Mouse (Mus musculus) forebrain, embryonic 12.5 days (tissue): ENCODE results near the gene Dcdc2c. TPM values are rescaled to one million over a fixed set of nuclear protein-coding genes. Genes with fewer than 3 reads are reported as not detected.

Source experiments
- ATAC-seq: fragments of 200-750 bp; cut with Nextera tagmentation; 2 replicates; pipeline ENCODE4 v1.8.0; 2017; ENCODE audit warnings: moderate TSS enrichment; ENCODE audit not compliant: low FRiP score
- H3K27ac ChIP-seq: fragments of 300-500 bp; sonication (generic); 2 replicates; pipeline ENCODE4 v1.5.1; 2016; ENCODE audit warnings: mild to moderate bottlenecking
- H3K27me3 ChIP-seq: fragments of 300-500 bp; sonication (generic); 2 replicates; pipeline ENCODE4 v1.6.1; 2016; ENCODE audit warnings: mild to moderate bottlenecking
- H3K36me3 ChIP-seq: fragments of 300-500 bp; sonication (generic); replicated peaks from 2 replicates; pipeline ENCODE4 v1.6.1; 2016; ENCODE audit warnings: mild to moderate bottlenecking
- H3K4me1 ChIP-seq: fragments of 300-500 bp; sonication (generic); 2 replicates; pipeline ENCODE4 v1.6.1; 2016
- H3K4me2 ChIP-seq: fragments of 300-500 bp; sonication (generic); 2 replicates; pipeline ENCODE4 v1.6.1; 2016; ENCODE audit warnings: mild to moderate bottlenecking, moderate library complexity
- H3K4me3 ChIP-seq: fragments of 300-500 bp; sonication (generic); replicated peaks from 2 replicates; pipeline ENCODE4 v1.5.1; 2016; ENCODE audit warnings: mild to moderate bottlenecking
- H3K9ac ChIP-seq: fragments of 300-500 bp; sonication (generic); 2 replicates; pipeline ENCODE4 v1.6.1; 2016; ENCODE audit warnings: mild to moderate bottlenecking
- H3K9me3 ChIP-seq: fragments of 300-500 bp; sonication (generic); 2 replicates; pipeline ENCODE4 v1.6.1; 2016
- WGBS: fragments of 180-500 bp; shearing (Covaris S2); methylation state at CpG from one replicate; pipeline ENCODE4 v1.1.7; 2016; 5-methylcytosine and 5-hydroxymethylcytosine counted together
- polyA plus RNA-seq: library from polyadenylated mRNA; unstranded; fragments of >200 nt; fragmentation: Nextera tagmentation; extraction: Ambion mirVana; gene quantifications from 2 replicates; pipeline ENCODE4 v1.2.1, GENCODE M21; 2016

Gene Dcdc2c
- polyA plus RNA-seq, 1 experiment from 2014 or later, result 0.13 TPM

GRCm38 (mm10) chr12:28432729-28433067 lies 119.5 kb downstream of the Dcdc2c start:
- no peak overlapping the region for H3K4me2 ChIP-seq
- peaks cover 9% of the 10 kb centered on the region for H3K9me3 ChIP-seq
- no peak overlapping the region for H3K4me3 ChIP-seq
- WGBS, result 86% methylated on average over 3 of the region's 3 CpGs
- no peaks in the 10 kb centered on the region for H3K36me3 ChIP-seq
- no peaks in the 10 kb centered on the region for H3K27me3 ChIP-seq
- 0 out of 2 replicates have a peak overlapping the region, but pooled peaks have one; percentile 38 for H3K27ac ChIP-seq
- peaks cover 5% of the 10 kb centered on the region for H3K4me1 ChIP-seq
- 0 out of 2 replicates have a peak, but pooled peaks have one; percentile 27 for ATAC-seq
- no peak overlapping the region for H3K9ac ChIP-seq

GRCm38 (mm10) chr12:28431832-28432728 lies 120.1 kb downstream of the Dcdc2c start:
- H3K4me3 ChIP-seq, result peak overlapping the region; percentile 32
- peak; percentile 85 for ATAC-seq
- H3K27ac ChIP-seq, result peak overlapping the region; percentile 90
- H3K9me3 ChIP-seq, result peaks cover 9% of the 10 kb centered on the region
- H3K4me1 ChIP-seq, result peaks cover 5% of the 10 kb centered on the region
- WGBS, result 5% methylated on average over 19 of the region's 19 CpGs
- H3K9ac ChIP-seq, result peak overlapping the region; percentile 49
- no peaks in the 10 kb centered on the region for H3K36me3 ChIP-seq
- H3K27me3 ChIP-seq, result no peaks in the 10 kb centered on the region
- H3K4me2 ChIP-seq, result peak overlapping the region; percentile 60

DNA sequence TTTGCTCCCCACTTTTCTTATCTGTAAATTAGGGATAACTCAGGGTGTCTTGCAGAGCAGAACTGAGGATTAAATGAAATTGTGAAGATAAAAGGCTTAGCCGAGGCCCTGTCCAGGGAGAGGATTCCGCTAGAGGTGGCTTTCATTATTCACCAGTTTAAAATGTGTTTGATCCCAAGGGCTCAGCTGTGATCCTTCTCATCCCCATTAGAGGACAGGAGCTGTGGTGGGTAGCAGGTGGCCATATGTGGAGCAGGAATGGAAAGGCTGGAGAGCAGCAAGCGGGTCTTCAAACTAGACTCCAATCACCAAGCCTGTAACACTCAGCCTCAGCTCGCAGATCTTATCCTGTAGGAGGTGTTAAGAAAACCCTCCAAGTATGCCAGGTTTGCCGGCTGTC lies 122.3 kb downstream of the Dcdc2c start:
- WGBS, result 91% methylated on average over 5 of the region's 5 CpGs
- no peak for ATAC-seq
- H3K36me3 ChIP-seq, result no peaks in the 10 kb centered on the region
- H3K9ac ChIP-seq, result no peak overlapping the region
- H3K4me3 ChIP-seq, result no peak overlapping the region
- H3K27me3 ChIP-seq, result no peaks in the 10 kb centered on the region
- peaks cover 9% of the 10 kb centered on the region for H3K9me3 ChIP-seq
- H3K4me2 ChIP-seq, result no peak overlapping the region
- no peak overlapping the region for H3K27ac ChIP-seq
- peaks cover 5% of the 10 kb centered on the region for H3K4me1 ChIP-seq

DNA sequence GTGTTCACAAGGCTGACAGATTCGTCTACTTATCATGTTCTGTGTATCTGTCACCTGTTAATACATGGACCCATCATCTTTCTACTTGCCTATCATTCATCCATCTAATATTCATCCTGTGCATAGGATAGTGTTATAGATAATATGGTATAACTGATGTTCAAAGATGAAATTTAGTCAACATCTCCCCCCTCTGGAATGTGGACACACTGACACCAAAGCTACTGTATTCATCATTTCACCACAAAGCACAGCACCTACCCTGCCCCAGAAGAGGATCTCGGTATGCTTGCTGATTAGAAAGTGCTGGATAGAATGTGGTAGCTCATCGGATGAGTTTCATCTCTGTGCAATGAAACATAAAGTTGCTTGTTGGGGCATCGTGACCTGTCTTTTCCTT lies 135.2 kb downstream of the Dcdc2c start:
- Histone ChIP-seq H3K4me3 (no peak overlapping the region), H3K4me2 (no peak overlapping the region), H3K9me3 (peaks cover under 1% of the 10 kb centered on the region; the same call in 1 of the 2 replicates), H3K27ac (no peak overlapping the region), H3K4me1 (no peaks in the 10 kb centered on the region), H3K27me3 (no peaks in the 10 kb centered on the region), H3K36me3 (no peaks in the 10 kb centered on the region), H3K9ac (no peak overlapping the region)
- WGBS, result 89% methylated on average over 4 of the region's 4 CpGs
- no peak for ATAC-seq

- H3K9ac ChIP-seq, result no peak overlapping the region
- peaks cover 6% of the 10 kb centered on the region; the same call in 1 of the 2 replicates for H3K9me3 ChIP-seq
- no peak for ATAC-seq
- no peak overlapping the region for H3K4me2 ChIP-seq
- H3K4me1 ChIP-seq, result no peaks in the 10 kb centered on the region
- H3K4me3 ChIP-seq, result no peak overlapping the region
- 87% methylated on average over 10 of the region's 10 CpGs for WGBS
- no peak overlapping the region for H3K27ac ChIP-seq
- H3K27me3 ChIP-seq, result no peaks in the 10 kb centered on the region
- no peaks in the 10 kb centered on the region for H3K36me3 ChIP-seq
Observed at GRCm38 (mm10) chr12:28407656-28408405, 144.4 kb downstream of the Dcdc2c start.

DNA sequence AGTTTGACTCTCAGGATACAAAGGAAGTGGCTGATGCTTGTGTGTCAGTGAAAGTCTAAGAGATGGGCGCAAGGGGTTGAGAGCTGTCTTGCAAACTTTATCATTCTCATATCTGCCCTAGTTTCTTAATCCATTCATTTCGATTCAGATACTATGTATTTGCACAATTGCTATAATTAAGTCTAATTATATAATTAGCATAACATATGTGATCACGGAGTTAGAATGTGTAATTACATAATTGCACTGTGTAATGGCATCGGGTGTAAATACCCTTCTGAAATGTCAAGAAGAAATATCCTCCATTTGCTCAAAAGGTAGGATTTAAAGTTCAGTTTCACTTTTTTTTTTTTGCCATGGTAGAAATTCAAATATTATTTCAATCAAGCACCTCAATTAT lies 149.9 kb downstream of the Dcdc2c start:
- no peak overlapping the region for H3K4me3 ChIP-seq
- 0 out of 2 replicates have a peak, but pooled peaks cover 3% of the 10 kb centered on the region for H3K27me3 ChIP-seq
- no peak overlapping the region for H3K9ac ChIP-seq
- H3K9me3 ChIP-seq, result no peaks in the 10 kb centered on the region
- no peak overlapping the region for H3K4me2 ChIP-seq
- H3K4me1 ChIP-seq, result 0 out of 2 replicates have a peak, but pooled peaks cover 3% of the 10 kb centered on the region
- no peak for ATAC-seq
- WGBS, result 57% methylated on average over 4 of the region's 4 CpGs
- H3K27ac ChIP-seq, result no peak overlapping the region
- H3K36me3 ChIP-seq, result no peaks in the 10 kb centered on the region

DNA sequence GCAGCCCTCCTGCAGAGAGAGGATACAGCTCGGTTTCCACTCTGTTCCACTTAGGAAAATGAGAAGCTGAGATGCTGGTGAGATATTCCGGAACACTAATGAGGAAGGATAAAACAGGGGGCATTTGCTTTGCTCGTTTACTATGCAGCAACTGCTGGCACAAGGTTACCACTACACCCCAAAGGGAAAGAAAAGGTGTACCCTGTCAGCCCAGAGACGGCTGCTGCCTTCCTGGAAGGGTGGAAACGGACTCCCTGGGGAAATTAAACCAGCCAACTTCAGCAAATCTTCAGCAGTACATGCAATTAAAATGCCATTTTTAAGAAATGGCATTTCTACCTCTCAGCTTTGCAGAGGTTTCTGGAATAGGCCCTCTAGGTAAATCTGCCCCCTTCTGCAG lies 150.8 kb downstream of the Dcdc2c start:
- Histone ChIP-seq H3K27me3 (0 out of 2 replicates have a peak, but pooled peaks cover 3% of the 10 kb centered on the region), H3K4me1 (0 out of 2 replicates have a peak, but pooled peaks cover 3% of the 10 kb centered on the region), H3K36me3 (no peaks in the 10 kb centered on the region), H3K9me3 (no peaks in the 10 kb centered on the region), H3K27ac (no peak overlapping the region), H3K9ac (no peak overlapping the region), H3K4me2 (no peak overlapping the region), H3K4me3 (no peak overlapping the region)
- ATAC-seq, result no peak
- 57% methylated on average over 5 of the region's 5 CpGs for WGBS

DNA sequence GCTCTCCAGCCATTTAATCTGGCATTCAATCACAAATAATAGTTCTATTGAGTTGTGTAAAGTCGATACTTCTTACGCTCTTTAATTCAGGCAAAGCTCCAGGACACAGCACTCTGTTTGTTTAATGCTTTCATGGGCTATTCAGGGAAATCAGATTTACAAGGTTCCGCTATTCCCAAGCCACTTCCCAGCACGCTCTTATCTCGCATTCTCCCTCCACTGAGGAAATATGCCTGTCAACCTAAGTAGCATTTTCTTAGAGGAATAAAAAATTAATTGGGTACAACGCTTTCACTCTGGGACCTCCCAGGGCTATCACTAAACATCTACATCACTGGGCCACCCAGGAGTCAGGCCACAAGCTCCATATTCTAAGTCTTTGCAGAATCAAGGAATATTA lies 160.1 kb downstream of the Dcdc2c start:
- Histone ChIP-seq H3K4me2 (no peak overlapping the region; the same call in 1 of the 2 replicates), H3K36me3 (no peaks in the 10 kb centered on the region), H3K4me3 (no peak overlapping the region), H3K4me1 (peaks cover 8% of the 10 kb centered on the region), H3K9ac (no peak overlapping the region), H3K27me3 (peaks cover 30% of the 10 kb centered on the region), H3K27ac (no peak overlapping the region), H3K9me3 (0 out of 2 replicates have a peak, but pooled peaks cover 3% of the 10 kb centered on the region)
- 10% methylated on average over 6 of the region's 6 CpGs for WGBS
- no peak for ATAC-seq

Other genes starting within 250 kb of the Dcdc2c start
- gene Allc, start 30.1 kb upstream of the Dcdc2c start, polyA plus RNA-seq, result not detected in 2 replicates
- gene Colec11, start 71.0 kb upstream of the Dcdc2c start, polyA plus RNA-seq, result 0.22 and 0.23 TPM in 2 replicates
- 650 and 690 TPM in 2 replicates for gene Rps7, start 83.6 kb upstream of the Dcdc2c start, polyA plus RNA-seq
- gene Rnaseh1, start 97.2 kb upstream of the Dcdc2c start, polyA plus RNA-seq, result 29.0 and 30.2 TPM in 2 replicates
- gene Adi1, start 122.8 kb upstream of the Dcdc2c start, polyA plus RNA-seq, result 41.6 and 44.1 TPM in 2 replicates
- gene Trappc12, start 198.1 kb upstream of the Dcdc2c start, polyA plus RNA-seq, result 40.4 and 41.5 TPM in 2 replicates
- 43.0 and 45.8 TPM in 2 replicates for gene Eipr1, start 199.4 kb upstream of the Dcdc2c start, polyA plus RNA-seq